23 mouse cellular contexts compared by ENCODE assay signal in the genomic region with DNA sequence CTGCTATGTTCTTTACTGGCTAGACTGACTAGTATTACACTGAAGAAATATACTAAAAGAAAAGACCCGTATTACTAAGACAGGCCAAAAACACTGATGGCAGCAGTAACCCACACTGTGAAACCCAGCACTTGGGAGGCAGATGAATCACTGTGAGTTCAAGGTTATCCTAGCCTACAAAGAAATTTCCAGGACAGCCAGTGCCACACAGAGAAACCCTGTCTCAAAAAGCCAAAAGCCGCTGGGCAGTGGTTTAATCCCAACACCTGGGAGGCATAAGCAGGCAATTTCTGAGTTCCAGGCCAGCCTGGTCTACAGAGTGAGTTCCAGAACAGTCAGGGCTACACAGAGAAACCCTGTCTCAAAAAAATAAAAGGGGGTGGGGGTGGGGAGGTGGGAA. TPM values are rescaled to one million over a fixed set of nuclear protein-coding genes. Genes with fewer than 3 reads are reported as not detected.
A peak's percentile ranks its signal among the peaks of the same experiment; 100 is the strongest.
DNase-seq lines count a peak whose midpoint lies in the region; ATAC-seq lines count a peak whose summit lies in the region.
"Had no signal": no experiment of that assay in that cellular context is flagged by ENCODE, and none has a peak within 500 bp of the region (broad histone marks: within the 10 kb centered on the region; RNA-seq: fewer than 3 reads in every experiment).

No protein-coding gene starts in this region.

- no peaks in the 10 kb centered on the region for H3K27me3 ChIP-seq in kidney, embryonic 15.5 days
- H3K27me3 ChIP-seq: embryonic facial prominence, embryonic 12.5 days; embryonic facial prominence, embryonic 15.5 days; forebrain, embryonic 12.5 days had no signal

- no peaks in the 10 kb centered on the region for H3K9me3 ChIP-seq in kidney, embryonic 15.5 days (replicated peaks)
- H3K9me3 ChIP-seq: embryonic facial prominence, embryonic 12.5 days; embryonic facial prominence, embryonic 15.5 days; forebrain, embryonic 10.5 days; forebrain, embryonic 12.5 days had no signal

- no peak overlapping the region for H3K4me2 ChIP-seq in kidney, embryonic 15.5 days
- H3K4me2 ChIP-seq: embryonic facial prominence, embryonic 12.5 days; embryonic facial prominence, embryonic 15.5 days; forebrain, embryonic 12.5 days had no signal

- peaks cover 13% of the 10 kb centered on the region; the same call in 1 of the 2 replicates for H3K4me1 ChIP-seq in kidney, embryonic 15.5 days
- H3K4me1 ChIP-seq: embryonic facial prominence, embryonic 12.5 days; forebrain, embryonic 10.5 days; forebrain, embryonic 12.5 days had no signal

- WGBS in kidney, embryonic 15.5 days, result 93% methylated on average over 2 of the region's 2 CpGs

- H3K9ac ChIP-seq in kidney, embryonic 15.5 days, result no peak overlapping the region
- H3K9ac ChIP-seq: embryonic facial prominence, embryonic 12.5 days; embryonic facial prominence, embryonic 15.5 days; forebrain, embryonic 12.5 days had no signal

- DNase-seq in adrenal gland, adult 2 months, result peak; percentile 76
- DNase-seq in adrenal gland, adult 8-10 months, result no peak
- peak; percentile 79 for DNase-seq in heart, adult 11 months
- no peak for DNase-seq in heart, postnatal 4 days
- peak; percentile 39 for DNase-seq in adrenal gland, postnatal 14 days
- DNase-seq in adrenal gland, postnatal 36 days, result peak; percentile 55 to 63
- DNase-seq in frontal cortex, postnatal 14 days (ENCODE audit: low spot score in 2 of 2), result no peak
- DNase-seq: cerebellum, adult 11 months; cerebellum, adult 18-20 months; cerebellum, adult 8-10 months; cerebellum, adult 9-11 months; cerebellum, postnatal 14 days; cerebellum, postnatal 36 days; embryo, embryonic 11 days had no signal

- no peak overlapping the region for H3K27ac ChIP-seq in kidney, embryonic 15.5 days
- H3K27ac ChIP-seq: embryonic facial prominence, embryonic 12.5 days; embryonic facial prominence, embryonic 15.5 days; forebrain, embryonic 10.5 days; forebrain, embryonic 12.5 days had no signal

- H3K36me3 ChIP-seq in kidney, embryonic 15.5 days, result peaks cover 84% of the 10 kb centered on the region

- ATAC-seq in kidney, embryonic 15.5 days (replicated peaks; ENCODE audit: low FRiP score), result no peak
- ATAC-seq: forebrain, embryonic 14.5 days; forebrain, embryonic 16.5 days had no signal

- no peak overlapping the region for H3K4me3 ChIP-seq in kidney, embryonic 15.5 days (replicated peaks)
- H3K4me3 ChIP-seq: embryonic facial prominence, embryonic 12.5 days; embryonic facial prominence, embryonic 15.5 days; erythroblast, embryonic 14.5 days; forebrain, embryonic 10.5 days; forebrain, embryonic 12.5 days had no signal

RNA-seq across cellular contexts. Expression of a gene that starts 11.9 kb away (rescaled TPM):
- 100 to 1,000 TPM; 169 to 173 TPM for total RNA-seq in adrenal gland, adult 2 months (2021)
- polyA plus RNA-seq in adrenal gland, adult 2 months (2012; rRNA removed), result 29.1 and 36.8 TPM in 2 replicates
- 100 to 1,000 TPM; 203 to 250 (median 221) TPM for total RNA-seq in adrenal gland, adult 8-10 months (2022)
- total RNA-seq in heart, postnatal 4 days (2021), result 100 to 1,000 TPM; 226 TPM
- 190 and 212 TPM in 2 replicates for total RNA-seq in adrenal gland, postnatal 14 days (2021)
- 100 to 1,000 TPM; 186 to 192 TPM for total RNA-seq in adrenal gland, postnatal 36 days (2021)
- polyA plus RNA-seq in kidney, embryonic 15.5 days (2015; fragmentation: Nextera tagmentation; extraction: Ambion mirVana), result 219 and 230 TPM in 2 replicates

RNA-seq across cellular contexts. Expression of a gene that starts 27.3 kb away (rescaled TPM):
- 1 to 10 TPM; 2.5 to 3.2 TPM for total RNA-seq in adrenal gland, adult 2 months (2021)
- polyA plus RNA-seq in adrenal gland, adult 2 months (2012; rRNA removed), result 1.4 and 1.8 TPM in 2 replicates
- total RNA-seq in adrenal gland, adult 8-10 months (2022), result 1 to 10 TPM; 2.7 to 5.0 (median 4.3) TPM
- total RNA-seq in heart, postnatal 4 days (2021), result 1 to 10 TPM; 1.6 to 1.8 TPM
- total RNA-seq in adrenal gland, postnatal 14 days (2021), result 3.7 and 4.8 TPM in 2 replicates
- total RNA-seq in adrenal gland, postnatal 36 days (2021), result 1 to 10 TPM; 2.9 to 3.8 TPM
- polyA plus RNA-seq in kidney, embryonic 15.5 days (2015; fragmentation: Nextera tagmentation; extraction: Ambion mirVana), result 8.3 and 9.5 TPM in 2 replicates
- total RNA-seq: common myeloid progenitor, adult 5-6 weeks had no signal

RNA-seq across cellular contexts. Expression of a gene that starts 43.1 kb away (rescaled TPM):
- total RNA-seq in adrenal gland, adult 2 months (2021), result 10 to 100 TPM; 13.3 to 35.0 TPM
- polyA plus RNA-seq in adrenal gland, adult 2 months (2012; rRNA removed), result 111 and 156 TPM in 2 replicates
- total RNA-seq in adrenal gland, adult 8-10 months (2022), result 10 to 100 TPM; 21.1 to 32.2 (median 27.0) TPM
- total RNA-seq in heart, postnatal 4 days (2021), result 10 to 100 TPM; 27.3 to 29.3 TPM
- 27.6 and 32.3 TPM in 2 replicates for total RNA-seq in adrenal gland, postnatal 14 days (2021)
- total RNA-seq in adrenal gland, postnatal 36 days (2021), result 10 to 100 TPM; 24.1 to 29.0 TPM
- polyA plus RNA-seq in kidney, embryonic 15.5 days (2015; fragmentation: Nextera tagmentation; extraction: Ambion mirVana), result 90.0 and 98.5 TPM in 2 replicates

Comparison
In these comparisons a context has a peak if more than half of its experiments do, and no peak if none do; other contexts are left out.
1. DNase-seq: peak in adrenal gland, adult 2 months (single experiment), heart, adult 11 months (single experiment), adrenal gland, postnatal 14 days (single experiment) and adrenal gland, postnatal 36 days (2 of 2); none in adrenal gland, adult 8-10 months (single experiment), heart, postnatal 4 days (single experiment) and frontal cortex, postnatal 14 days (0 of 2).